Mouse (Mus musculus) liver, postnatal 0 days (tissue): ENCODE measurements around the gene Ndufs7. TPM values are rescaled to one million over a fixed set of nuclear protein-coding genes. Genes with fewer than 3 reads are reported as not detected.
A peak's percentile ranks its signal among the peaks of the same experiment; 100 is the strongest.

Experiments
- ATAC-seq: fragments of 200-750 bp; cut with Nextera tagmentation; 2 replicates; pipeline ENCODE4 v1.8.0; 2017; ENCODE audit warnings: mild to moderate bottlenecking, moderate library complexity
- DNase-seq: peaks from one replicate; pipeline ENCODE4 v3.0.0-alpha.2; 2016
- H3K27ac ChIP-seq: fragments of 300-500 bp; sonication (generic); 2 replicates; pipeline ENCODE4 v1.5.1; 2014; ENCODE audit warnings: antibody characterized with exemption, moderate library complexity, mild to moderate bottlenecking, low read depth
- H3K27me3 ChIP-seq: fragments of 300-500 bp; sonication (generic); 2 replicates; pipeline ENCODE4 v1.6.1; 2014; ENCODE audit warnings: low read length, control low read depth, mixed read lengths; ENCODE audit not compliant: insufficient read depth
- H3K36me3 ChIP-seq: fragments of 300-500 bp; sonication (generic); replicated peaks from 2 replicates; pipeline ENCODE4 v1.6.1; 2014; ENCODE audit warnings: mild to moderate bottlenecking, control low read depth, low read length, moderate library complexity, mixed read lengths; ENCODE audit not compliant: insufficient read depth
- H3K4me1 ChIP-seq: fragments of 300-500 bp; sonication (generic); 2 replicates; pipeline ENCODE4 v1.6.1; 2014; ENCODE audit warnings: antibody characterized with exemption, mild to moderate bottlenecking, control low read depth; ENCODE audit not compliant: insufficient read depth
- H3K4me2 ChIP-seq: fragments of 300-500 bp; sonication (generic); 2 replicates; pipeline ENCODE4 v1.6.1; 2014; ENCODE audit warnings: low read depth, mild to moderate bottlenecking, low read length, moderate library complexity, mixed read lengths
- H3K4me3 ChIP-seq: fragments of 300-500 bp; sonication (generic); 2 replicates; pipeline ENCODE4 v1.5.1; 2014; ENCODE audit warnings: low read depth, low read length
- H3K9ac ChIP-seq: fragments of 300-500 bp; sonication (generic); replicated peaks from 2 replicates; pipeline ENCODE4 v1.6.1; 2014; ENCODE audit warnings: mild to moderate bottlenecking, moderate library complexity
- H3K9me3 ChIP-seq: fragments of 300-500 bp; sonication (generic); 2 replicates; pipeline ENCODE4 v1.6.1; 2016; ENCODE audit warnings: mild to moderate bottlenecking, control low read depth, low read length, mixed read lengths
- CTCF ChIP-seq: sonication (generic); IDR thresholded peaks from 2 replicates; pipeline ENCODE4 v1.5.1; 2016; ENCODE audit warnings: antibody characterized with exemption, low read depth
- EP300 ChIP-seq: IDR thresholded peaks from 2 replicates; pipeline ENCODE4 v1.6.1; 2016; ENCODE audit warnings: antibody characterized with exemption, low read depth, mild to moderate bottlenecking
- WGBS: fragments of 180-500 bp; shearing (Covaris S2); extraction: QIAGEN DNeasy Blood & Tissue Kit; methylation state at CpG from one replicate; pipeline ENCODE4 v1.1.7; 2014; ENCODE audit not compliant: insufficient replicate concordance; 5-methylcytosine and 5-hydroxymethylcytosine counted together
- polyA plus RNA-seq: library from polyadenylated mRNA; unstranded; fragments of >200 nt; fragmentation: Nextera tagmentation; extraction: Ambion mirVana; gene quantifications from 2 replicates; pipeline ENCODE4 v1.2.1, GENCODE M21; 2015

Ndufs7 gene
- polyA plus RNA-seq, 1 experiment from 2014 or later: 321 TPM

GRCm38 (mm10) chr10:80226071-80226415 lies 22.9 kb upstream of the Ndufs7 start:
- peak overlapping the region; percentile 84 for H3K4me3 ChIP-seq
- TF ChIP-seq CTCF (no peak), EP300 (no peak)
- H3K9ac ChIP-seq: peak overlapping the region; percentile 49; the same call in 1 of the 2 replicates
- ATAC-seq (no peak), DNase-seq (no peak)
- peak overlapping the region; percentile 99 for H3K4me2 ChIP-seq
- peaks cover 10% of the 10 kb centered on the region for H3K4me1 ChIP-seq
- WGBS: under 1% methylated on average over 14 of the region's 14 CpGs
- H3K27ac ChIP-seq: peak overlapping the region; percentile 69; the same call in 1 of the 2 replicates
- peaks cover 25% of the 10 kb centered on the region for H3K36me3 ChIP-seq
- no peaks in the 10 kb centered on the region for H3K27me3 ChIP-seq
- H3K9me3 ChIP-seq: no peaks in the 10 kb centered on the region

- H3K9me3 ChIP-seq: no peaks in the 10 kb centered on the region
- ATAC-seq: peak; percentile 100
Measured at GRCm38 (mm10) chr10:80226416-80227165, 22.3 kb upstream of the Ndufs7 start, which contains the start of gene Mum1. Mum1 (plus strand) TSS chr10:80226434.

GRCm38 (mm10) chr10:80227166-80227539 lies 21.8 kb upstream of the Ndufs7 start:
- no peak for DNase-seq
- 7% methylated on average over 10 of the region's 10 CpGs for WGBS

More at GRCm38 (mm10) chr10:80226416-80227165, 22.3 kb upstream of the Ndufs7 start, which contains the start of gene Mum1:
- H3K9ac ChIP-seq: peak within 1 kb of the TSS; percentile 83
- TF ChIP-seq CTCF (peak; percentile 77), EP300 (no peak)
- H3K27me3 ChIP-seq: no peaks in the 10 kb centered on the region
- H3K4me3 ChIP-seq: peak within 1 kb of the TSS; percentile 84
- H3K36me3 ChIP-seq: peaks cover 28% of the 10 kb centered on the region
- peak within 1 kb of the TSS; percentile 99 for H3K4me2 ChIP-seq
- DNase-seq: peak; percentile 99
- under 1% methylated on average over 58 of the region's 75 CpGs for WGBS
- H3K27ac ChIP-seq: peak within 1 kb of the TSS; percentile 82
- H3K4me1 ChIP-seq: peaks cover 10% of the 10 kb centered on the region

GRCm38 (mm10) chr10:80227877-80228775 lies 20.8 kb upstream of the Ndufs7 start:
- no peak overlapping the region for H3K27ac ChIP-seq

More at GRCm38 (mm10) chr10:80227166-80227539, 21.8 kb upstream of the Ndufs7 start:
- H3K27me3 ChIP-seq: no peaks in the 10 kb centered on the region
- no peak overlapping the region for H3K27ac ChIP-seq
- H3K4me3 ChIP-seq: peak overlapping the region; percentile 84
- ATAC-seq: no peak
- TF ChIP-seq EP300 (no peak), CTCF (no peak)
- H3K9me3 ChIP-seq: no peaks in the 10 kb centered on the region
- H3K9ac ChIP-seq: peak overlapping the region; percentile 83
- peaks cover 34% of the 10 kb centered on the region for H3K36me3 ChIP-seq
- peaks cover 10% of the 10 kb centered on the region for H3K4me1 ChIP-seq
- peak overlapping the region; percentile 99 for H3K4me2 ChIP-seq

GRCm38 (mm10) chr10:80236145-80236825 lies 12.6 kb upstream of the Ndufs7 start:
- no peak overlapping the region for H3K27ac ChIP-seq
- H3K27me3 ChIP-seq: no peaks in the 10 kb centered on the region
- ATAC-seq: peak; percentile 33; the same call in 1 of the 2 replicates
- no peaks in the 10 kb centered on the region for H3K9me3 ChIP-seq
- peaks cover 84% of the 10 kb centered on the region for H3K36me3 ChIP-seq
- no peaks in the 10 kb centered on the region for H3K4me1 ChIP-seq
- 86% methylated on average over 13 of the region's 13 CpGs for WGBS
- no peak for TF ChIP-seq EP300
- TF ChIP-seq CTCF: no peak
- H3K4me3 ChIP-seq: no peak overlapping the region
- no peak for DNase-seq
- H3K9ac ChIP-seq: no peak overlapping the region
- no peak overlapping the region for H3K4me2 ChIP-seq

More at GRCm38 (mm10) chr10:80227877-80228775, 20.8 kb upstream of the Ndufs7 start:
- Histone ChIP-seq H3K36me3 (peaks cover 43% of the 10 kb centered on the region), H3K4me3 (peak overlapping the region; percentile 84; the same call in 1 of the 2 replicates), H3K9me3 (no peaks in the 10 kb centered on the region), H3K9ac (peak overlapping the region; percentile 83; the same call in 1 of the 2 replicates), H3K4me1 (peaks cover 10% of the 10 kb centered on the region), H3K27me3 (no peaks in the 10 kb centered on the region), H3K4me2 (peak overlapping the region; percentile 99)
- no peak for TF ChIP-seq EP300
- TF ChIP-seq CTCF: no peak
- DNase-seq: no peak
- ATAC-seq: no peak
- 73% methylated on average over 15 of the region's 15 CpGs for WGBS
